Mouse (Mus musculus) layer of hippocampus, postnatal 10 days (tissue): ENCODE data around the gene Nupr1. TPM values are rescaled to one million over a fixed set of nuclear protein-coding genes. Genes with fewer than 3 reads are reported as not detected.

ENCODE experiments used
- DNase-seq, 2 experiments: peaks; one replicate each; pipeline ENCODE4 v3.0.0; 2021; ENCODE audit warnings: low spot score in 2 of 2
- total RNA-seq, 2 experiments: library from RNA; stranded (reverse); gene quantifications; 2 replicates each; pipeline ENCODE4 v1.2.3; 2021

The Nupr1 gene
- total RNA-seq, 2 experiments from 2014 or later: 2.9 to 5.5 TPM

DNA sequence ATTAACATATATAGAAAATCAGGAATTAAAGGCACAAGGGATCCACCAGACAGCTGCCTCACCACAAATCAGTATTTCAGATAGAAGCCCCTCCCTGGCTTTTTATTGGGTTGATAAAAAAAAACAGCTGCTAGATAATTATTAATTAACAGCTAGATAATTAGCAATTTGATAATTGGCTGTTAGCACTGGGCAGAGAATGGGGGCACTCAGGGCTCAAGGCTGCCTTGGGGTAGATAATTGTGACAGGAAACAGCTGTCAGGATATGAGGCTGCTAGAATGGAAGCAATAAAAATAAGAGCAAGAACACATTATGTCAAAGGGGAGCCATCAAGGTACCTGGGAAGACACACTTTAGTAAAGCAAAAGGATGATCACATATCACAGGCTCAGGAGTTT, 14.3 kb upstream of the Nupr1 start:
- no peak for DNase-seq

DNA sequence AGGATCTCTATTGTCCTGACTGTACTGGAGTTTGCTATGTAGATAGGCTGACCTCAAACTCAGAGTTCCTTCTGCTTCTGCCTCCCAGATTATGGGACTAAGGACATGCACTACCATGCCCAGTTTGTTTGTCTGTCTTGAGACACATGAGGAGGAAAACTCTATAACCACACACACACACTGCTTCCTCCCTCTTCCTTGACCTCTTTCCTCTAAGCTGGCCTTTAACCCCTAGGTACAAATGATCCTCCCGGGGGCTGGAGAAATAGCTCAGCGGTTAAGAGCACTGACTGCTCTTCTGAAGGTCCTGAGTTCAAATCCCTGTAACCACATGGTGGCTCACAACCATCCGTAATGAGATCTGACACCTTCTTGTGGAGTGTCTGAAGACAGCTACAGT, 13.7 kb upstream of the Nupr1 start:
- no peak for DNase-seq

DNA sequence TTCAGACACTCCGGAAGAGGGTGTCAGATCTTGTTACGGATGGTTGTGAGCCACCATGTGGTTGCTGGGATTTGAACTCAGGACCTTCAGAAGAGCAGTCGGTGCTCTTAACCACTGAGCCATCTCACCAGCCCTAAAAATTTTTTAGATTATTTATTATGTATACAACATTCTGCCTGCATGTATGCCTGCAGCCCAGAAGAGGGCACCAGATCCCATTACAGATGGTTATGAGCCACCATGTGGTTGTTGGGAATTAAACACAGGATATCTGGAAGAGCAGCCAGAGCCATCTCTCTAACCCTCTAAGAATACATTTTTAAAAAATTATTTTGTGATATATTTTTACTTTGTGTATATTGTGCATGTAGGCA, 12.6 kb upstream of the Nupr1 start:
- peak; percentile 28 to 46 for DNase-seq

DNA sequence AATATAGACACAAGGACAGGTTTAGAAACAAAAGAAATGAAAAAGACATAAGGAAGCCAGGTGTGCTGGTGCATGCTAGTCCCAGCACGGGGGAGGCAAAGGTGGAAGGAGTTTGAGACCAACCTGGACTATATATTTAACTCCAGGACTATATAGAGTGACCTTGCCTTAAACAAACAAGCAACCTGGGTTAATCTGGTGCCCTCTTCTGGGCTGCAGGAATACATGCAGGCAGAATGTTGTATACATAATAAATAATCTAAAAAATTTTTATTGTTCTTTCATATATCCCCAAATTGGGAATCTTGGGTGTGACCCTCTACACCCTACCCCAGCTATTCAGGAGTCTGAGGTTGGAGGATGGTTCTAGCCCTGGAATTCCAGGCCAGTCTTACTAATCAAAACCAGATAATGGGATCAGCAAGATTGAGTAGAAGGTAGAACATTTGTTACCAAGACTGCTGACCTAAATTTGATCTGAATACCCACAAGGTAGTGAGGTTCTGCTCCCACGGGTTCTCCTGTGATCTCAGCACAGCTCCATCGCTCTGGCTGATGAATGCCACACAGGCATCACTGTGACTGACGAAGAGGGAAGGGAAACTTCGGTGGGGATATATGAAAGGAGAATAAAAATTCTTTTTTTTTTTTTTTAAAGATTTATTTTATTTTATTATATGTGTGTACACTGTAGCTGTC, 12.0 kb upstream of the Nupr1 start:
- no peak for DNase-seq

DNA sequence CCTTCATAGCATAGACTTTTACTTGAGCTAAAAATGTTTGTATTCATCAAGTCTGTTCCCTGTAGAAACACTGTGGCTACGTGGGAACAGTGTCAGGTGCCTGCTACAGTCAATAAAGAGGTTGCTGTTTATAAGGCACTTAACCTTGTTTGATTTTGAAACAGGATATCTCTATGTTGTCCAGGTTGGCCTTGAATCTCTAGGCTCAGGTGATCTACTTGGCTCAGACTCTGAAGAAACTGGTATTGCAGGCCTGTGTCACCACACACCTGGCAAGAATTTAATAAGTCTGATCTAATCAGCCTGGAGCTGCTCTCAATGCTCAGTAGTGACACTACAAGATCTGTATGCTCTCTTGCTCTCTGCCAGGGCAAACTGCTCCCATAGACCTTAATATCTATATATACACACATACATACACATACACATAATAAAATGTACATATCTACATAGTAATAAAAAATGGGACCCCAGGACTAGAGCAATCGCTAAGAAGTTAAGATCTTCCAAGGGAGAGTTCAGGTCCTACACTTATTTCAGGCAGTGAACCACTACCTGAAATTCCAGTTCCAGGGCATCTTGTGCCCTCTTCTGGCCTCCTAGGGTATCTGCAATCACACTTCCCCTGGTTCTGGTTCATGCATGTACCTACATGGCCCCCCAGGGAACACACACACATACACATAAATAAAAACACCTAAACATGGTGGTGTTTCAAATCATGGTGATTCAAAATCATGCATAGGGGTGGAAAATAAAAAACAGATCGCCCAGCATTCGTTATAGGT, 6.3 kb upstream of the Nupr1 start:
- peak; percentile 25 to 44 for DNase-seq

DNA sequence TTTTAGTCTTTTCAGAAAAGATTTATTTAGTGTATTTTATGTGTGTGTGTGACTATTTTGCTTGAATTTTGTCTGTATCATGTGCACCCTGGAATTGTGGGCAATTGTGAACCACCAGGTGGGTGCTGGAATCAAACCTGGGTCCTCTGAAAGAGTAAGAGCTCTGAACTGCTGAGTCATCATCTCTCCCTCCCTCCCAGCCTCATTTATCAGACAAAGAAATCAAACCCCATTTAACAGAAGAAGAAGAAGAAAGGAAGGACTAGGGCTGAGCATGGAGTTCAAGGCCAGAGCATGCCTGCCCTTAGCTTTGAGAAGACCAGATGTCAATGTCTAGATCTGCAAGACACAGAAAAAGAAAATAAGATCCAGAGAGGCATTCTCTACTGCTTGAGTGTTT, 4.7 kb upstream of the Nupr1 start:
- DNase-seq: no peak

DNA sequence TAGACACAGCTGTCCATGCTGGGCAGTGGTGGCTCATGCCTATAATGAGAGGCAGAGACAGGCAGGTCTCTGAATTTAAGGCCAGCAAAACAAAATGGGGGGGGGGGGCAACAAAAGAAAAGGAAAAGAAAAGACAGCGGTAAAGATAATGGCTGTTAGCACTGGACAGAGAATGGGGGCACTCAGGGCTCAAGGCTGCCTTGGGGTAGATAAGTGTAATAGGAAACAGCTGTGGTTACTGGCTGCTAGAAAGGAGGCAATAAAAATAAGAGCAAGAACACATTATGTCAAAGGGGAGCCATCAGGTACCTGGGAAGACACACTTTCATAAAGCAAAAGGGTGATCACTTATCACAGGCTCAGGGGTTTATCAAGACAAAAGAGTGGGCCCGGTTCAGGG, 1.8 kb upstream of the Nupr1 start:
- no peak for DNase-seq

DNA sequence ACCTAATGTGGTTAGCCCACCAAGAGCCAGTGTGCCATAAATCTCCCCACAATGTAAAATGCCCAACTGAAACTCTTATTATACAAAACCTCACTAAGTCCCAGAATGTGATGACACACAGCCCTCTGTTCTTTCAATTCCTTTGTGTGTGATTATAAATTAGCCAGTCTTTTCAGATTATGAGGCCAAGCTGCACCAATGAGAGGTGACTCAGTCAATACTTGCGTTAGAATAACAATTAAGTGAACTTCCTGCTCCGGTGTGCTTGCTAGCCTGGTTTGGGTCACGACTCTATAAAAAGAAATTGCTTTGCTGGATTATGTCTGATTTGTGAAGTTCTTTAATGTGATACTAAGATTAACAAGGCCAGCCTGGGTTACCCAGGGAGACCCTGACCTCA, 746 bp downstream of the Nupr1 start:
- DNase-seq: no peak

DNA sequence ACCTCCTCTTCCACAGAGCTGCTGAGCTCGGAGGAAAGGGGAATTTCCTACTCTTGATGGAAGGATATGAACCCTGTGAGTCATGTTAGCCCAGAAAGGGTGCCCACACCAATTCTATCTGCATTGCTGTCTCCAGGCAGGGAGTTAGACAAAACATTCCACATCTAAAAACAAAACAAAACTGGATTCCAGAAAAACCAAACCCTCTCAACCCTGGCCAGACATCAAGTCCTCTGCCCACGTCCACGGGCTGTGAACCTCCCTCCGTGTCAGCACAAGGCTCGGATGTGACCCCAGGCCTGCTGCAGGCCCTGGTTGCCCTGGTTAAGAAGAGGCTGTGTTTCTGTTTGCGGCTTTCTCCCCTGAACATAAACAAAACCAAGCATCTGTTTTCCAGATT, 2.5 kb downstream of the Nupr1 start:
- no peak for DNase-seq

DNA sequence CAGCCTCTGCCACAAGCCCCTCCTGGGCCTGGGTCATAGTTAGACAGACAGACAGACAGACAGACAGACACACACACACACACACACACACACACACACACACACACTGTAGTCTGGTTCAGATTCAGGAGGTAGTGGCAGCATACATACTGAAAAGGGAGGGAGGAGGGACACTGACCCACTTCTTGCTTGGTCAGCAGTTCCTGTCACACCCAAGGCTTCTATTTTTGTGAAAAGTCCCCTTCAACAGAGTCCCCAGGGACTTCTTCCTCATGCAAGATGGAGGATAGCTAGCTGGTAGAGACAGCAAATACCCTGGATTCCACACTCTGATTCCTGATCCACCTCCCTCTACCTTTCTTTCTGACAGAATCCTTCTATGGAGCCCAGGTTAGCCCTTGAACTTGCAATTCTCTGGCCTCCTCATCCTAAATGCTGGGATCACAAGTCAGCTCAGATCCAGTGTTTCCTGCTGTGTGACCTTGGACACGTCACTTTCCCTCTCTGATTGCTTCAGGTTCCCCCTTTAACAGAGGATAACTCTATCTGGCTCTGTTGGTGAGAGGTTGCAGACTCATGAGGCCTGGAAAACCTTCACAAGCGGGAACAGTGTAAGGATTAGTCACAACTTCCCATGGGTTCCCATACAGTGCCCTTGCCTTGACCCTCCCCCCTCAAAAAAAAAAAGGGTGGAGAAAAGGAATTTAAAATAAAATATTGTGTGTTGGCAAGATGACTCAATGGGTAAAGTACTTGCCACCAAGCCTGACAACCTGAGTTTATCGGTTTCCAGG, 4.7 kb downstream of the Nupr1 start:
- DNase-seq: no peak

DNA sequence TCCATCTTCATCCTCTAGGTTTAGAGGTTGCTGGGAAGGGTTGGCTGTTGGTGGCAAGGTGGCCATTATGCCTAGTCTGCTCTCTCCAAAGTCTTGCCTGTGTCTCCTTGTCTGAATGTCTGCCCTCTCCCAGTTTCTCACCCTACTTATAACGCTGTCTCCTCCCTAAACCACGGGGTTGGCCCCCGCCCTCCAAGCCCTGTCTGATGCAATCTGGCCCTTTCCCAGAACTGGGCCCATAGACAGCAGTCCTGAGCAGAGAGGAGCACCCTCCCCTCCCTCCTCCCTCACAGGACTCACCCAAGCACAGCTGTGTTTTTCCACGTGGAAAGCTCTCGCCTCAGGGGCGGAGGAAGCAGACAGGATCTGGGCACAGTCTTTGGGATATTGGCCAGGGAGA, 5.3 kb downstream of the Nupr1 start:
- DNase-seq: peak; percentile 5 to 25

DNA sequence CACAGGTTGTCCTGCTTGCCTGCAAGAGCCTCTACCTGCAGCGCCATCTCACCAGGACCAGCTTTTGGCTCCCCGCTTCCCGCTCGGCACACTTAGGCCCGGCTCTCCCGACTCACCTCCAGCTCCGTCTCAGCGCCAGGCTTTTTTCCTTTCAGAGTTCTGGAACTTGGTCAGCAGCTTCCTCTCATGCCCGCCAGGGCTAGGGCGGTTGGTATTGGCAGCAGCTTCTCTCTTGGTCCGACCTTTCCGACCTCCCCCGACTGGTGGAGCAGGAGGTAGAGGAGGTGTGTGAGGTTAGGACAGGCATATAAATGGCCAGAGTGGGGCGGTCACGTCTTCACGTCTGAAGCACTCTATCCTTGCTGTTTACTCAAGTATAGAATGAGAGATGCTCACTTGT, 5.9 kb downstream of the Nupr1 start:
- no peak for DNase-seq

DNA sequence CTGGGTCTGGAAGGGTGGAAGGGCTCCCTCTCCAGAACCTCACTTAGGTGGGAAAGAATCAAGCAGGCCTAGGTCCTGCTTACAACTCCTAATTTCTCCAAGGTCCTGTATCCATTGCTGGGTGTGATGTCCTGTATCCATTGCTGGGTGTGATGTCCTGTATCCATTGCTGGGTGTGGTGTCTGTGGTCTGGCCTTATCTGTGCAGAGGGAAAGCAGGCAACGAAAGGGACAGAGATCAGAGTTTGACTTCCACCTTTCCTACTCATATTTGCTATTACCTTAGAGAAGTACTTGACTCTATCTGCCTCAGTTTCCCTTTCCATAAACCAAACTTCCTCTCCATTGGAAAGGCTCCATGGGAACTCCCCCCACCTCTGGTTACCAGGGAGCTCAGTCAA, 7.3 kb downstream of the Nupr1 start:
- no peak for DNase-seq

DNA sequence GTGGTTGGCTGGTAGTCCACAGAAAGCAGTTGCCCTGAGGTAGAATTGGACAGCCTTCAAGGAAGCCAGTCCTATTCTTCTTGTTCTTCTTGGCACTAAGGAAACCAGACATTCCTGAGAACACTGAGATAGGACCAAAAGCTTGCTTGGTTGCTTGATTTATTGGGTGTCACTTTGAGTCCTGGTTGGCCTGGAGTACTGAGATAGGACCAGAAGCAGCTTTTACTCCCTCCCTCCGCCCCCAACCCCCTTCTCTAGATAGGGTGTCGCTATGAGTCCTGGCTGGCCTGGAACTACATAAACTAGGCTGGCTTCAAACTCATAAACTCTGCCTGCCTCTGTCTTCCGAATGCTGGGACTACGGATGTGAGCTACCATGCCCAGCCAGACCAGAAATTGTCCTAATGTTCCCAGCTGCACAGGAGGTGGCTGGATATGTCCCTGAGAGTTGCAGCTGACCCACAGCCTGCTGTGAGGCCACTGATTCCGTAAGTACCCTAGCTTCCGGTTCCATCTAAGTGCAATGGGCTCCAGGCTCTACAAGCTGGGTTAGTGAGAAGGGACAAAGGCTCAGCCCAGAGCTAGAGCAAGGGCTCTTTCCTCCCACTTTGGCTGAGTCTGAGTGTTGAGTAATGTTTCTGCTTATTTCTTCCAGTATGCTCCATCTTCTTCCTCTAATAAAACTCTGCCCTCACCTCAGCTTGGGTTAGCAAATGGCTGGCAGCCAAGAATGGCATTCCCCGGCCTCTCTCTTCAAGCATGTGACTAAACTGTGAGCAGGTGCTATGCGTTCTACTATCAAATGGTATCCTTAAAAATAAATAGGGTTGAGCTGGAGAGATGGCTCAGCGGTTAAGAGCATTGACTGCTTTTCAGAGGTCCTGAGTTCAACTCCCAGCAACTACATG, 9.0 kb downstream of the Nupr1 start:
- no peak for DNase-seq

DNA sequence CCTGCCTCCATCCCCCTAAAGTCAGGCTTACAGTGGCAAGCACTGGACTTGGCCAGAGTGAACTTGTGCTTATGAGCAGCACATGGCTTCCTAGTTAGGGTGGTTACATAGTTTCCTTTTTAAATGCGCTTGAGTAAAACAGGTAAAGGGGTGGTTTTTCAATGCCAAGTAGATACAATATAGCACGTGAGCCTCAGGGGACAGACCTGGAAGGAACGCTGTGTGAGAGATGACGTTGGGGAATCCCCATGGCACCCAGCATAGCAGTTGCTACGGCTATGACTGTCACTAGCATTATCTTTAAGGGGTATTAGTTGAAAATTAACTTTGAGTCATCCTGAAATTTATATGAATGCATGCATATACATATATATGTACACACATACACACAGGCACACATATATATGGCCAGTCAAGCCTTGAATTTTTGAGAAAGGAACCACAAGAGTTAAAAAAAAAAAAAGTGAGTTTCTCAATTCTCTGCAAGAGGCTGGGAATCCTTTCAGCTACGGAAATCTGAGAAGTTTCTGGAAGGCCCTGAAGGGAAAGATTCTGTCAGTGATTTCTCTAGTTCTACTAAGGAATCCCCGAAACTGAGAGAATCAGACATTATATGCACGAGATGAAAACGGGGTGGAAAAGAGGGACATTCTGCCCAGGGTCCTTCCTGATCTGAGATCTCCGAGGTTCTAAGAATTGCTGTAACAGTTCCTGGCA, 10.9 kb downstream of the Nupr1 start:
- no peak for DNase-seq

DNA sequence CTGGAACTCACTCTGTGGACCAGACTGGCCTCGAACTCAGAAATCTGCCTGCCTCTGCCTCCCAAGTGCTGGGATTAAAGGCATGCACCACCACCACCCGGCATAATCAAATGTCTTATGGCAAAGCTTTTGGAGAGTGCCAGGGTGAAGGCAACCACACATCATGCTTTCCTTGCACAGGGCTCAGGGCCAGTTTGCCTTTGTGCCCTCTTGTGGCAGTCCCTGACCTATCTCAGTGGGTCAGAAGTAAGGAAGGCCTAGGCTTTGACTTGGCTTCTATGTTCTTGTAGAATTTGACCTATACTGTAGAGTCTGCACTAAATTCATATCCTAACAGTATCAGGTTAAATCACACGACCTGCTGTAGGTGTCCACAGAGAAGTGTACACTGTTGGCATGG, 14.0 kb downstream of the Nupr1 start:
- DNase-seq: no peak

DNA sequence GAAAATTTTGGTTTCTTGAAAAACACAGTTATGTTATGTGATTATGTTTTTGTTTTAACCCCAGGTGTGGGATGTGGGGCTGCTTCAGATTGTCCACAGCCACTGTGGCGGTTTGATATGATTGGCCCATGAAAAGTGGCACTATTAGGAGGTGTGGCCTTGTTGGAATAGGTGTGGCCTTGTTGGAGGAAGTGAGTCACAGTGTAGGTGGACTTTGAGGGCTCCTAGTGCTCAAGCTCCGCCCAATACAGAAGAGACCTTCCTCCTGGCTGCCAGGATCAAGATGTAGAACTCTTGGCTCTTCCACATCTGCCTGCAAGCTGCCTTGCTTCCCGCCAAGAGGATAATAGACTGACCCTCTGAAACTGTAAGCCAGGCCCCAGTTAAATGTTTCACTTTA, 17.9 kb downstream of the Nupr1 start:
- no peak for DNase-seq

DNA sequence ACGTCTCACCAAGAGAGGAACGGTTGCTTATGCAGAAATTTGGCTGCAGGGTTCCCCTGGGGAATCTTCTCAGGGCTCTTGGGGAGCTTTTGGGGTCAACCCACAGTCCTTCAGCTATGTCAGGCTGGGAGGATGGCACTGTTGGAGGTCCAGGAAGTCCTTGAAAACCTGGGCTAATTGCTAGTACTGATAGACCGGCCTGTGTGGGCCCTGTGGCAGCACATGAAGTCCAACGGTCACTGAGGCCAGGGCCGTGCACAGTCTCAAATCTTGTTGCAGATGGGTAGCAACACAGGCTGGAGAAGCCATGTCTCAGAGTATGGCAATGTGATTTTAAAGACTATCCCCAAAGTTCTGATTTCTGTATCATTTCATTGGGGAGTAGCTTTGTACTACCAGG, 22.9 kb downstream of the Nupr1 start:
- DNase-seq: no peak

DNA sequence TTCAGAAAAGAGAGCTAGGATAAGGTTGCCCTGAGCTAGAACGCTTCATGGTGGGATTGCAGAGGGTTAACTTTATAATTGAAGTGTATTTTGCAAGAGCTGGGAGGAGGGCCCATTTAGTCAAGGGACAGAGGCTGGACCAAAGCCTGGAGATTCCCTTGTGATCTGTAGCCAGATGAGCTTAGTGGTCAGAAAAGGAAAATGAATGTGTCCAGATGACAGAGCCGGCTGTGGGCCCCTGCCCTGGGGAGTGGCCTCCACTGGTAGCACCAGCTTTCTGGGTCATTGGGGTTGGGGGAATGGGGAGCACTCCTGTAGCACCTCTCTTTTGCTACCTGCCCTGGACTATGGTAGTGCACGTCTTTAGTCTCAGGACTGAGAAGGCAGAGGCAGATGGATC, 23.6 kb downstream of the Nupr1 start:
- DNase-seq: no peak

DNA sequence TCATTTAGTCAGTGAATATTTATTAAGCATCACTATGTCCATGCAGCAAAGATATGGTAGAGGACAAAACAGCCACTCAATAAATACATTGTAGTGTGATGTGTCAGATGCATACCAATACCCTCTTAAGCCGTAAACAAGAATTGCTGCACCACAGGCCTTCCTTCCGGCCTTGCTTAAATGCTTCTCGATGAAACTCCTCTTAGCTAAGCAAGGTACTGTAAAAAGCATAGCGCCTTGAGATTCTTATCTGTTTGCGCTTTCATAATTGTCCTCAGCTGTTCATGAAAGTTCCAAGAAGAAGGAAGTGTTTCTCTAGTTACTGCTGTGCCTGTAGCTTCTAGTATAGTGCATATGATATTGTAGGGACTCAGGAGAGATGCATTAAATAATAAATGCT, 24.1 kb downstream of the Nupr1 start:
- DNase-seq: no peak

DNA sequence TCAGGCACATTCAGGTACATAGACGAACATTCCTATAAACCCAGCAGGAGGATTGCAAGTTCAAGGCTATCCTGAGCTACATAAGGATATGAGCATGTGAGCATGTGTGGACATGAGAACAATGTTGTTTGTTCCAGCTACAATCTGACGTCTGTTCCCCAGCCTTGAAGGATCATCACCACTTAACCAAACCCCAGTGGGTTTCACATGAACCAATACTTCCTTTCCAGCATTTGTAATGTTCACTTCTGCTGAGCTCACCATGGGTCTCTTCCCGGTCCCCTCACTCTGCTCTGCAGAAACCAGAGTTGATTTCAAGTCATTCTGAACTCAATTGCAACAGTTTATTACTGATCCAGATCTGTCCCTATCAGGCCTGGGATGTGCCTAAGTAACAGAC, 28.0 kb downstream of the Nupr1 start:
- no peak for DNase-seq
